Mouse (Mus musculus) spleen, adult 2 months (tissue): ENCODE measurements at regions not wholly inside any gene's neighbourhood (a gene's known extent, or its start where the extent isn't known, plus 50 kb on each side); places are given as distances from the start of the nearest gene placed in this dataset.

Source experiments
- CTCF ChIP-seq: fragments of 200-500 bp; IDR thresholded peaks from 2 replicates; pipeline ENCODE4 v1.5.1; 2011; ENCODE audit warnings: mild to moderate bottlenecking, inconsistent platforms; ENCODE audit not compliant: insufficient read depth, insufficient read length, insufficient replicate concordance; ENCODE audit errors: extremely low read depth
- POLR2A ChIP-seq: fragments of 200-500 bp; IDR thresholded peaks from 2 replicates; pipeline ENCODE4 v1.6.1; 2011; ENCODE audit warnings: low read depth, low read length, inconsistent platforms

- TF ChIP-seq POLR2A (no peak), CTCF (no peak)
Measured at GRCm38 (mm10) chr6:98114327-98115134, 228.0 kb downstream of the Gm765 start.
